Mouse (Mus musculus): ENCODE measurements around the gene Gm20388. TPM values are rescaled to one million over a fixed set of nuclear protein-coding genes. Genes with fewer than 3 reads are reported as not detected.

Gene Gm20388
- polyA plus RNA-seq, 1 experiment from 2014 or later = 8.3 TPM

- 89% methylated on average over 12 of the region's 12 CpGs for WGBS
- no peak overlapping the region for H3K27ac ChIP-seq (ENCODE audit: low read depth)
- no peak overlapping the region for H3K4me2 ChIP-seq (ENCODE audit: low read length)
- DNase-seq (ENCODE audit: low spot score) (no peak), ATAC-seq (replicated peaks; ENCODE audit: low FRiP score, low TSS enrichment, low read depth) (no peak)
- no peaks in the 10 kb centered on the region for H3K4me1 ChIP-seq (replicated peaks; ENCODE audit: control insufficient read depth, insufficient read depth, low read length)
- peaks cover 99% of the 10 kb centered on the region for H3K36me3 ChIP-seq (ENCODE audit: control insufficient read depth, insufficient read depth, low read length)
- no peaks in the 10 kb centered on the region for H3K9me3 ChIP-seq (ENCODE audit: control insufficient read depth, low read length)
- no peaks in the 10 kb centered on the region for H3K27me3 ChIP-seq (replicated peaks; ENCODE audit: control insufficient read depth, insufficient read depth, low read length)
- no peak overlapping the region for H3K4me3 ChIP-seq (ENCODE audit: low read depth, low read length)
- no peak overlapping the region for H3K9ac ChIP-seq (ENCODE audit: low read length)
These were observed 2982.8 kb downstream of the Gm20388 start for GRCm38 (mm10) chr8:122893451-122893850.

- ATAC-seq (replicated peaks; ENCODE audit: low FRiP score, low TSS enrichment, low read depth) (no peak), DNase-seq (ENCODE audit: low spot score) (no peak)
- no peak overlapping the region for H3K27ac ChIP-seq (ENCODE audit: low read depth)
- WGBS = 93% methylated on average over 11 of the region's 11 CpGs
- peaks cover 97% of the 10 kb centered on the region for H3K36me3 ChIP-seq (ENCODE audit: control insufficient read depth, insufficient read depth, low read length)
- H3K9ac ChIP-seq (ENCODE audit: low read length) = no peak overlapping the region
- no peaks in the 10 kb centered on the region for H3K9me3 ChIP-seq (ENCODE audit: control insufficient read depth, low read length)
- H3K4me1 ChIP-seq (replicated peaks; ENCODE audit: control insufficient read depth, insufficient read depth, low read length) = no peaks in the 10 kb centered on the region
- H3K4me2 ChIP-seq (ENCODE audit: low read length) = no peak overlapping the region
- H3K4me3 ChIP-seq (ENCODE audit: low read depth, low read length) = no peak overlapping the region
- H3K27me3 ChIP-seq (replicated peaks; ENCODE audit: control insufficient read depth, insufficient read depth, low read length) = no peaks in the 10 kb centered on the region
These were observed 2985.7 kb downstream of the Gm20388 start for GRCm38 (mm10) chr8:122896317-122896716.

- H3K27ac ChIP-seq (ENCODE audit: low read depth) = no peak overlapping the region
- no peaks in the 10 kb centered on the region for H3K27me3 ChIP-seq (replicated peaks; ENCODE audit: control insufficient read depth, insufficient read depth, low read length)
- no peak for ATAC-seq (replicated peaks; ENCODE audit: low FRiP score, low TSS enrichment, low read depth)
- no peak for DNase-seq (ENCODE audit: low spot score)
- 89% methylated on average over 8 of the region's 8 CpGs for WGBS
- H3K36me3 ChIP-seq (ENCODE audit: control insufficient read depth, insufficient read depth, low read length) = peaks cover 89% of the 10 kb centered on the region
- no peak overlapping the region for H3K9ac ChIP-seq (ENCODE audit: low read length)
- no peak overlapping the region for H3K4me3 ChIP-seq (ENCODE audit: low read depth, low read length)
- no peaks in the 10 kb centered on the region for H3K4me1 ChIP-seq (replicated peaks; ENCODE audit: control insufficient read depth, insufficient read depth, low read length)
- H3K4me2 ChIP-seq (ENCODE audit: low read length) = no peak overlapping the region
- no peaks in the 10 kb centered on the region for H3K9me3 ChIP-seq (ENCODE audit: control insufficient read depth, low read length)
These were observed 2986.6 kb downstream of the Gm20388 start for GRCm38 (mm10) chr8:122897200-122897599.

GRCm38 (mm10) chr8:122898018-122898417, 2987.4 kb downstream of the Gm20388 start:
- H3K27ac ChIP-seq (ENCODE audit: low read depth) = no peak overlapping the region
- H3K9me3 ChIP-seq (ENCODE audit: control insufficient read depth, low read length) = no peaks in the 10 kb centered on the region
- DNase-seq (ENCODE audit: low spot score) = no peak
- no peaks in the 10 kb centered on the region for H3K27me3 ChIP-seq (replicated peaks; ENCODE audit: control insufficient read depth, insufficient read depth, low read length)
- no peak overlapping the region for H3K4me3 ChIP-seq (ENCODE audit: low read depth, low read length)
- 82% methylated on average over 4 of the region's 4 CpGs for WGBS
- no peak overlapping the region for H3K4me2 ChIP-seq (ENCODE audit: low read length)
- no peak overlapping the region for H3K9ac ChIP-seq (ENCODE audit: low read length)
- no peak for ATAC-seq (replicated peaks; ENCODE audit: low FRiP score, low TSS enrichment, low read depth)
- H3K4me1 ChIP-seq (replicated peaks; ENCODE audit: control insufficient read depth, insufficient read depth, low read length) = no peaks in the 10 kb centered on the region
- peaks cover 80% of the 10 kb centered on the region for H3K36me3 ChIP-seq (ENCODE audit: control insufficient read depth, insufficient read depth, low read length)

DNA sequence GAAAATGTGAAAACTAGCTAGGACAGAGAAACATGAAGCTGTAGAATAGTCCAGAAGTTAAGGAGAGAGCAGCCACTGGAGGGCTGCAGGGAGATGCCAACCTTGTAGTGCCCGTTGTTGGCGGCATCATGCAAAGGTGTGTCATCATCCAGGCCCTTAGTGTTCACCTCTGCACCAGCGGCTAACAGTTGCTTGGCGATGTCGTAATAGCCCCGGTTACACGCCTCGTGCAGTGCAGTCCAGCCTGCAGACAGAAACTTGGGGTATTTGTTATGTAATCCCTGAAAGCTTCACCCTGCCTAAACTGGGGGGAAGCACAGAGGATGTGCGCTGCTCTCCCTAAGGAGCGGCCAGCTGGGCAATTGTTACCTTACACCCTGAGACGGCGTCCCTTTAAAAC, 2987.8 kb downstream of the Gm20388 start:
- Histone ChIP-seq H3K27ac (ENCODE audit: low read depth) (no peak overlapping the region), H3K4me3 (ENCODE audit: low read depth, low read length) (no peak overlapping the region), H3K4me1 (replicated peaks; ENCODE audit: control insufficient read depth, insufficient read depth, low read length) (no peaks in the 10 kb centered on the region), H3K36me3 (ENCODE audit: control insufficient read depth, insufficient read depth, low read length) (peaks cover 76% of the 10 kb centered on the region), H3K27me3 (replicated peaks; ENCODE audit: control insufficient read depth, insufficient read depth, low read length) (no peaks in the 10 kb centered on the region), H3K9ac (ENCODE audit: low read length) (no peak overlapping the region), H3K4me2 (ENCODE audit: low read length) (no peak overlapping the region), H3K9me3 (ENCODE audit: control insufficient read depth, low read length) (no peaks in the 10 kb centered on the region)
- ATAC-seq (replicated peaks; ENCODE audit: low FRiP score, low TSS enrichment, low read depth) = no peak
- 94% methylated on average over 12 of the region's 12 CpGs for whole genome bisulfite sequencing
- DNase-seq (ENCODE audit: low spot score) = no peak

- DNase-seq (ENCODE audit: low spot score) (no peak), ATAC-seq (replicated peaks; ENCODE audit: low FRiP score, low TSS enrichment, low read depth) (no peak)
- no peak overlapping the region for H3K9ac ChIP-seq (ENCODE audit: low read length)
- no peaks in the 10 kb centered on the region for H3K27me3 ChIP-seq (replicated peaks; ENCODE audit: control insufficient read depth, insufficient read depth, low read length)
- H3K9me3 ChIP-seq (ENCODE audit: control insufficient read depth, low read length) = no peaks in the 10 kb centered on the region
- H3K4me2 ChIP-seq (ENCODE audit: low read length) = no peak overlapping the region
- H3K4me3 ChIP-seq (ENCODE audit: low read depth, low read length) = no peak overlapping the region
- peaks cover 70% of the 10 kb centered on the region for H3K36me3 ChIP-seq (ENCODE audit: control insufficient read depth, insufficient read depth, low read length)
- H3K27ac ChIP-seq (ENCODE audit: low read depth) = no peak overlapping the region
- WGBS = 80% methylated on average over 5 of the region's 5 CpGs
- H3K4me1 ChIP-seq (replicated peaks; ENCODE audit: control insufficient read depth, insufficient read depth, low read length) = no peaks in the 10 kb centered on the region
These were observed 2988.4 kb downstream of the Gm20388 start for GRCm38 (mm10) chr8:122899085-122899484.

DNA sequence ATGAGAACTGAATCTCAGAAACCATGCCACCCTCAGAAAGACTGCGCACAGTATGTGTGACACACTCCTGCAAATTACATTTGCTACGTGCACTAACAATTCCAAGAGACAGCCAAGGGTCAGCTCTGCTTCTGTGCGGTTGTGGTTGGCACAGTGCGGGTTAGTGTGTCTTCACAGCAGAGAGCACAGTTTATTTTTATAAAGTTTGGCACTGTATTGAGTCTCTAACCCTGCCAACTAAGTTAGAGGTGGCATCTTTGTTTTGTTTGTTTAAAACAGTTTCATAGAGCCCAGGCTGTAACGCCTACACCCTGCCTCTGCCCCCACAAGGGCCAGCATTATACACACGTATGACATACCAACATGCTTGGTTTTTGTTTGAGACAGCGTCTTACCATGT, 2990.8 kb downstream of the Gm20388 start:
- DNase-seq (ENCODE audit: low spot score) (no peak), ATAC-seq (replicated peaks; ENCODE audit: low FRiP score, low TSS enrichment, low read depth) (no peak)
- no peaks in the 10 kb centered on the region for H3K27me3 ChIP-seq (replicated peaks; ENCODE audit: control insufficient read depth, insufficient read depth, low read length)
- no peak overlapping the region for H3K4me3 ChIP-seq (ENCODE audit: low read depth, low read length)
- 91% methylated on average over 7 of the region's 7 CpGs for WGBS
- no peaks in the 10 kb centered on the region for H3K9me3 ChIP-seq (ENCODE audit: control insufficient read depth, low read length)
- no peak overlapping the region for H3K27ac ChIP-seq (ENCODE audit: low read depth)
- H3K9ac ChIP-seq (ENCODE audit: low read length) = no peak overlapping the region
- no peak overlapping the region for H3K4me2 ChIP-seq (ENCODE audit: low read length)
- peaks cover 5% of the 10 kb centered on the region for H3K4me1 ChIP-seq (replicated peaks; ENCODE audit: control insufficient read depth, insufficient read depth, low read length)
- peaks cover 46% of the 10 kb centered on the region for H3K36me3 ChIP-seq (ENCODE audit: control insufficient read depth, insufficient read depth, low read length)

GRCm38 (mm10) chr8:122901892-122902515, 2991.4 kb downstream of the Gm20388 start:
- DNase-seq (ENCODE audit: low spot score) (no peak), ATAC-seq (replicated peaks; ENCODE audit: low FRiP score, low TSS enrichment, low read depth) (no peak)
- Histone ChIP-seq H3K4me3 (ENCODE audit: low read depth, low read length) (no peak overlapping the region), H3K27me3 (replicated peaks; ENCODE audit: control insufficient read depth, insufficient read depth, low read length) (no peaks in the 10 kb centered on the region), H3K4me1 (replicated peaks; ENCODE audit: control insufficient read depth, insufficient read depth, low read length) (peaks cover 5% of the 10 kb centered on the region), H3K27ac (ENCODE audit: low read depth) (no peak overlapping the region), H3K9ac (ENCODE audit: low read length) (no peak overlapping the region), H3K4me2 (ENCODE audit: low read length) (no peak overlapping the region), H3K36me3 (ENCODE audit: control insufficient read depth, insufficient read depth, low read length) (peaks cover 42% of the 10 kb centered on the region), H3K9me3 (ENCODE audit: control insufficient read depth, low read length) (no peaks in the 10 kb centered on the region)
- 89% methylated on average over 8 of the region's 8 CpGs for WGBS

GRCm38 (mm10) chr8:122902581-122902980, 2991.9 kb downstream of the Gm20388 start:
- Histone ChIP-seq H3K9ac (ENCODE audit: low read length) (no peak overlapping the region), H3K9me3 (ENCODE audit: control insufficient read depth, low read length) (no peaks in the 10 kb centered on the region), H3K4me1 (replicated peaks; ENCODE audit: control insufficient read depth, insufficient read depth, low read length) (peaks cover 5% of the 10 kb centered on the region), H3K4me3 (ENCODE audit: low read depth, low read length) (no peak overlapping the region), H3K27me3 (replicated peaks; ENCODE audit: control insufficient read depth, insufficient read depth, low read length) (no peaks in the 10 kb centered on the region), H3K27ac (ENCODE audit: low read depth) (no peak overlapping the region), H3K4me2 (ENCODE audit: low read length) (no peak overlapping the region), H3K36me3 (ENCODE audit: control insufficient read depth, insufficient read depth, low read length) (peaks cover 42% of the 10 kb centered on the region)
- DNase-seq (ENCODE audit: low spot score) (no peak), ATAC-seq (replicated peaks; ENCODE audit: low FRiP score, low TSS enrichment, low read depth) (no peak)
- 73% methylated on average over 3 of the region's 3 CpGs for WGBS
